Mouse (Mus musculus) bone marrow, adult 2 months (tissue): ENCODE data around the gene Ttll12.

Experiments used
- CTCF ChIP-seq: fragments of 200-500 bp; IDR thresholded peaks from 2 replicates; pipeline ENCODE4 v1.5.1; 2011; ENCODE audit warnings: low read length, control low read depth; ENCODE audit not compliant: control insufficient read depth, insufficient read depth
- POLR2A ChIP-seq: fragments of 200-500 bp; IDR thresholded peaks from 2 replicates; pipeline ENCODE4 v1.6.1; 2011; ENCODE audit warnings: low read depth, mild to moderate bottlenecking, control low read depth, low read length, borderline replicate concordance; ENCODE audit not compliant: control insufficient read depth

GRCm38 (mm10) chr15:83535890-83536231, 59.1 kb downstream of the Ttll12 start:
- no peak for TF ChIP-seq POLR2A
- TF ChIP-seq CTCF = no peak
